Mouse (Mus musculus) thymus, postnatal 0 days (tissue): Measurements from ENCODE around the gene Grin1. TPM values are rescaled to one million over a fixed set of nuclear protein-coding genes. Genes with fewer than 3 reads are reported as not detected.

ENCODE experiments used
- DNase-seq: peaks from one replicate; pipeline ENCODE4 v3.0.0-alpha.2; 2015; ENCODE audit warnings: low spot score
- polyA plus RNA-seq: library from polyadenylated mRNA; unstranded; fragments of >200 nt; fragmentation: Nextera tagmentation; extraction: Ambion mirVana; gene quantifications from 2 replicates; pipeline ENCODE4 v1.2.1, GENCODE M21; 2015

The Grin1 gene
- polyA plus RNA-seq, 1 experiment from 2014 or later = 0.21 TPM

- no peak for DNase-seq
Observed at GRCm38 (mm10) chr2:25287927-25288649, 30.9 kb downstream of the Grin1 start, which contains the start of gene Tmem210. Tmem210 (plus strand) TSS chr2:25288145.

GRCm38 (mm10) chr2:25286837-25287636, 31.9 kb downstream of the Grin1 start:
- no peak for DNase-seq

GRCm38 (mm10) chr2:25286314-25286713, 32.7 kb downstream of the Grin1 start:
- no peak for DNase-seq

- no peak for DNase-seq
Observed at GRCm38 (mm10) chr2:25285551-25285950, 33.4 kb downstream of the Grin1 start.

GRCm38 (mm10) chr2:25278928-25279882, 39.8 kb downstream of the Grin1 start:
- peak; percentile 78 for DNase-seq

- no peak for DNase-seq
Observed at GRCm38 (mm10) chr2:25273010-25273409, 46.0 kb downstream of the Grin1 start.

GRCm38 (mm10) chr2:25272515-25272914, 46.5 kb downstream of the Grin1 start:
- DNase-seq = no peak

- DNase-seq = peak; percentile 97
Observed at GRCm38 (mm10) chr2:25271827-25272511, 47.0 kb downstream of the Grin1 start, which contains the start of the genes Ssna1 and Anapc2. Ssna1 (minus strand) TSS chr2:25272438. Anapc2 (plus strand) TSS chr2:25272478.

- no peak for DNase-seq
Observed at GRCm38 (mm10) chr2:25267746-25268309, 51.2 kb downstream of the Grin1 start.

GRCm38 (mm10) chr2:25267241-25267640, 51.7 kb downstream of the Grin1 start:
- no peak for DNase-seq

- DNase-seq = no peak
Observed at GRCm38 (mm10) chr2:25266720-25267119, 52.3 kb downstream of the Grin1 start.

GRCm38 (mm10) chr2:25265897-25266656, 52.9 kb downstream of the Grin1 start:
- no peak for DNase-seq

- no peak for DNase-seq
Observed at GRCm38 (mm10) chr2:25264851-25265250, 54.1 kb downstream of the Grin1 start.

- DNase-seq = no peak
Observed at GRCm38 (mm10) chr2:25264286-25264660, 54.7 kb downstream of the Grin1 start.

GRCm38 (mm10) chr2:25263623-25264285, 55.2 kb downstream of the Grin1 start:
- DNase-seq = no peak

- DNase-seq = peak; percentile 73
Observed at GRCm38 (mm10) chr2:25262795-25263622, 56.0 kb downstream of the Grin1 start.

- DNase-seq = peak; percentile 95
Observed at GRCm38 (mm10) chr2:25262291-25262767, 56.7 kb downstream of the Grin1 start, which contains the start of gene Tprn. Tprn (plus strand) TSS chr2:25262618.

- no peak for DNase-seq
Observed at GRCm38 (mm10) chr2:25261870-25262269, 57.1 kb downstream of the Grin1 start.
